Mouse (Mus musculus) CH12.LX (cell line): ENCODE data around the gene Egf.

Experiments used
- CHD2 ChIP-seq: IDR thresholded peaks from 2 replicates; pipeline ENCODE4 v1.6.1; 2011; ENCODE audit warnings: low read length, improper control_type of control experiment
- CTCF ChIP-seq, 2 experiments: IDR thresholded peaks in 1 of 2; conservative IDR thresholded peaks in 1 of 2; 2 replicates each; pipeline ENCODE4 v1.5.1; 2011 to 2012; ENCODE audit warnings: low read depth in 2 of 2, low read length in 2 of 2, improper control_type of control experiment in 1 of 2, inconsistent platforms in 1 of 2, mild to moderate bottlenecking in 1 of 2, moderate library complexity in 1 of 2
- E2F4 ChIP-seq: IDR thresholded peaks from 2 replicates; pipeline ENCODE4 v1.6.1; 2011; ENCODE audit warnings: low read depth, low read length, improper control_type of control experiment; ENCODE audit not compliant: insufficient replicate concordance
- ELF1 ChIP-seq: IDR thresholded peaks from 2 replicates; pipeline ENCODE4 v1.6.1; 2014; ENCODE audit warnings: low read depth, mild to moderate bottlenecking, inconsistent platforms, low read length, improper control_type of control experiment
- EP300 ChIP-seq: IDR thresholded peaks from 2 replicates; pipeline ENCODE4 v1.6.1; 2011; ENCODE audit warnings: low read length, improper control_type of control experiment
- HCFC1 ChIP-seq: IDR thresholded peaks from 2 replicates; pipeline ENCODE4 v1.6.1; 2012; ENCODE audit warnings: low read depth, mild to moderate bottlenecking, inconsistent platforms, low read length, improper control_type of control experiment
- NELFE ChIP-seq: IDR thresholded peaks from 2 replicates; pipeline ENCODE4 v1.6.1; 2011; ENCODE audit warnings: low read depth, low read length, improper control_type of control experiment
- POLR2A ChIP-seq: IDR thresholded peaks from 2 replicates; pipeline ENCODE4 v1.6.1; 2011; ENCODE audit warnings: low read depth, mild to moderate bottlenecking, improper control_type of control experiment, low read length
- UBTF ChIP-seq: IDR thresholded peaks from 2 replicates; pipeline ENCODE4 v1.6.1; 2012; ENCODE audit warnings: low read depth, mild to moderate bottlenecking, inconsistent platforms, low read length, improper control_type of control experiment, moderate library complexity
- ZMIZ1 ChIP-seq: IDR thresholded peaks from 2 replicates; pipeline ENCODE4 v1.6.1; 2012; ENCODE audit warnings: low read depth, mild to moderate bottlenecking, inconsistent platforms, low read length, improper control_type of control experiment

DNA sequence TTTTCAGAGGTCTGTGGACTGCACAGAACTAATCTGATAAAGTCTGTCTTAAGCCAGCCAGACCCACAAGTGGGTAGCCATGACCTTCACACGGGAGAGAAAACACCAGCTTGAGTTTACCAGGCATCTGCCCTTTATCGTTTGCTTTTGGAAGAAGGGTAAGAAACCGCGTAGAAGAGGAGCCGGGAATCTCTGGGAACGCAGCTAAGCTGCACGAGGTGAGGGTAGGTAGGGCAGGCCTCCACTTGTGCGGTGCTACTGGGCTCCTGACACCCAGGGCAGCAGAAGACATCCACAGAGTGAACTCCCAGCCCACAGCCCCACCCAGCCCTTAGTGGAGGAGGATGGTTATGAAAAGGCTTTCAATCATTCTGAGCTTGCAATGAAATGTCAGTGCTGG is 59.2 kb downstream of the Egf start:
- TF ChIP-seq CHD2 = no peak
- TF ChIP-seq ZMIZ1 = no peak
- no peak for TF ChIP-seq UBTF
- TF ChIP-seq POLR2A = no peak
- no peak for TF ChIP-seq NELFE
- TF ChIP-seq E2F4 = no peak
- TF ChIP-seq CTCF (conservative IDR thresholded peaks at IDR 0.05 in 1 of 2, IDR thresholded peaks at IDR 0.05 in 1 of 2; ENCODE audit: low read depth in 2 of 2, low read length in 2 of 2) = no peak
- no peak for TF ChIP-seq HCFC1
- no peak for TF ChIP-seq ELF1
- TF ChIP-seq EP300 = no peak
